Mouse (Mus musculus): ENCODE results near the gene Itpk1. TPM values are rescaled to one million over a fixed set of nuclear protein-coding genes. Genes with fewer than 3 reads are reported as not detected.

Itpk1 gene
- polyA plus RNA-seq, 1 experiment = 4.5 TPM

GRCm38 (mm10) chr12:102697381-102697780 lies 7.3 kb downstream of the Itpk1 start:
- H3K4me3 ChIP-seq (ENCODE audit: insufficient read depth, poor library complexity, severe bottlenecking) = no peak overlapping the region
- TF ChIP-seq CTCF (IDR thresholded peaks at IDR 0.05; ENCODE audit: control insufficient read depth, insufficient read depth, insufficient read length) = no peak
- H3K27me3 ChIP-seq (ENCODE audit: control insufficient read depth, insufficient read depth, insufficient read length) = no peaks in the 10 kb centered on the region
- no peaks in the 10 kb centered on the region for H3K79me2 ChIP-seq (ENCODE audit: control insufficient read depth, insufficient read depth)
- no peaks in the 10 kb centered on the region for H3K79me3 ChIP-seq (ENCODE audit: low read depth)
- no peaks in the 10 kb centered on the region for H3K36me3 ChIP-seq (ENCODE audit: control insufficient read depth, insufficient read depth)
- no peak overlapping the region for H3ac ChIP-seq (ENCODE audit: control insufficient read depth, insufficient read length, low read depth)

- TF ChIP-seq CTCF (IDR thresholded peaks at IDR 0.05; ENCODE audit: control insufficient read depth, insufficient read depth, insufficient read length) (no peak), MYOG (IDR thresholded peaks at IDR 0.05; ENCODE audit: control insufficient read depth, extremely low read depth, insufficient read length) (no peak), USF1 (IDR thresholded peaks at IDR 0.05; ENCODE audit: low read depth) (no peak), CEBPB (IDR thresholded peaks at IDR 0.05; ENCODE audit: low read depth) (no peak), MYOD1 (IDR thresholded peaks at IDR 0.05; ENCODE audit: control insufficient read depth, insufficient read length, low read depth) (no peak), FOSL1 (IDR thresholded peaks at IDR 0.05; ENCODE audit: insufficient read depth, low read length, poor library complexity, severe bottlenecking) (no peak), MAX (IDR thresholded peaks at IDR 0.05) (no peak)
- no peak overlapping the region for H3ac ChIP-seq (ENCODE audit: control insufficient read depth, insufficient read length, low read depth)
- H3K36me3 ChIP-seq (ENCODE audit: control insufficient read depth, insufficient read depth) = no peaks in the 10 kb centered on the region
- no peaks in the 10 kb centered on the region for H3K79me2 ChIP-seq (ENCODE audit: control insufficient read depth, insufficient read depth)
- H3K79me3 ChIP-seq (ENCODE audit: low read depth) = no peaks in the 10 kb centered on the region
- H3K4me3 ChIP-seq (ENCODE audit: insufficient read depth, poor library complexity, severe bottlenecking) = no peak overlapping the region
- no peaks in the 10 kb centered on the region for H3K27me3 ChIP-seq (ENCODE audit: control insufficient read depth, insufficient read depth, insufficient read length)
Observed at GRCm38 (mm10) chr12:102696635-102697354, 7.9 kb downstream of the Itpk1 start.

GRCm38 (mm10) chr12:102695369-102696239 lies 9.1 kb downstream of the Itpk1 start:
- no peak overlapping the region for H3ac ChIP-seq (ENCODE audit: control insufficient read depth, insufficient read length, low read depth)
- H3K79me2 ChIP-seq (ENCODE audit: control insufficient read depth, insufficient read depth) = no peaks in the 10 kb centered on the region
- TF ChIP-seq CTCF (IDR thresholded peaks at IDR 0.05; ENCODE audit: control insufficient read depth, insufficient read depth, insufficient read length) (no peak), MYOG (IDR thresholded peaks at IDR 0.05; ENCODE audit: control insufficient read depth, extremely low read depth, insufficient read length) (no peak), FOSL1 (IDR thresholded peaks at IDR 0.05; ENCODE audit: insufficient read depth, low read length, poor library complexity, severe bottlenecking) (no peak), USF1 (IDR thresholded peaks at IDR 0.05; ENCODE audit: low read depth) (no peak), MYOD1 (IDR thresholded peaks at IDR 0.05; ENCODE audit: control insufficient read depth, insufficient read length, low read depth) (no peak), MAX (IDR thresholded peaks at IDR 0.05) (no peak), CEBPB (IDR thresholded peaks at IDR 0.05; ENCODE audit: low read depth) (no peak)
- H3K27me3 ChIP-seq (ENCODE audit: control insufficient read depth, insufficient read depth, insufficient read length) = no peaks in the 10 kb centered on the region
- H3K36me3 ChIP-seq (ENCODE audit: control insufficient read depth, insufficient read depth) = no peaks in the 10 kb centered on the region
- no peaks in the 10 kb centered on the region for H3K79me3 ChIP-seq (ENCODE audit: low read depth)
- H3K4me3 ChIP-seq (ENCODE audit: insufficient read depth, poor library complexity, severe bottlenecking) = no peak overlapping the region

- Histone ChIP-seq H3K27me3 (ENCODE audit: control insufficient read depth, insufficient read depth, insufficient read length) (no peaks in the 10 kb centered on the region), H3K79me2 (ENCODE audit: control insufficient read depth, insufficient read depth) (no peaks in the 10 kb centered on the region), H3K79me3 (ENCODE audit: low read depth) (no peaks in the 10 kb centered on the region), H3K4me3 (ENCODE audit: insufficient read depth, poor library complexity, severe bottlenecking) (no peak overlapping the region), H3ac (ENCODE audit: control insufficient read depth, insufficient read length, low read depth) (no peak overlapping the region), H3K36me3 (ENCODE audit: control insufficient read depth, insufficient read depth) (no peaks in the 10 kb centered on the region)
- TF ChIP-seq MYOD1 (IDR thresholded peaks at IDR 0.05; ENCODE audit: control insufficient read depth, insufficient read length, low read depth) = no peak
- no peak for TF ChIP-seq CTCF (IDR thresholded peaks at IDR 0.05; ENCODE audit: control insufficient read depth, insufficient read depth, insufficient read length)
- TF ChIP-seq CEBPB (IDR thresholded peaks at IDR 0.05; ENCODE audit: low read depth) = no peak
- no peak for TF ChIP-seq MYOG (IDR thresholded peaks at IDR 0.05; ENCODE audit: control insufficient read depth, extremely low read depth, insufficient read length)
- TF ChIP-seq MAX (IDR thresholded peaks at IDR 0.05) = no peak
- TF ChIP-seq FOSL1 (IDR thresholded peaks at IDR 0.05; ENCODE audit: insufficient read depth, low read length, poor library complexity, severe bottlenecking) = no peak
- no peak for TF ChIP-seq USF1 (IDR thresholded peaks at IDR 0.05; ENCODE audit: low read depth)
Observed at GRCm38 (mm10) chr12:102691761-102692160, 13.0 kb downstream of the Itpk1 start.

GRCm38 (mm10) chr12:102691180-102691579 lies 13.6 kb downstream of the Itpk1 start:
- Histone ChIP-seq H3ac (ENCODE audit: control insufficient read depth, insufficient read length, low read depth) (no peak overlapping the region), H3K79me3 (ENCODE audit: low read depth) (no peaks in the 10 kb centered on the region), H3K27me3 (ENCODE audit: control insufficient read depth, insufficient read depth, insufficient read length) (no peaks in the 10 kb centered on the region), H3K4me3 (ENCODE audit: insufficient read depth, poor library complexity, severe bottlenecking) (no peak overlapping the region), H3K36me3 (ENCODE audit: control insufficient read depth, insufficient read depth) (no peaks in the 10 kb centered on the region), H3K79me2 (ENCODE audit: control insufficient read depth, insufficient read depth) (no peaks in the 10 kb centered on the region)
- TF ChIP-seq FOSL1 (IDR thresholded peaks at IDR 0.05; ENCODE audit: insufficient read depth, low read length, poor library complexity, severe bottlenecking) (no peak), MAX (IDR thresholded peaks at IDR 0.05) (no peak), CTCF (IDR thresholded peaks at IDR 0.05; ENCODE audit: control insufficient read depth, insufficient read depth, insufficient read length) (no peak), MYOD1 (IDR thresholded peaks at IDR 0.05; ENCODE audit: control insufficient read depth, insufficient read length, low read depth) (no peak), USF1 (IDR thresholded peaks at IDR 0.05; ENCODE audit: low read depth) (no peak), CEBPB (IDR thresholded peaks at IDR 0.05; ENCODE audit: low read depth) (no peak), MYOG (IDR thresholded peaks at IDR 0.05; ENCODE audit: control insufficient read depth, extremely low read depth, insufficient read length) (no peak)

All from C2C12 (cell line).